Mouse (Mus musculus) CH12.LX (cell line): ENCODE data around the gene Ufd1. TPM values are rescaled to one million over a fixed set of nuclear protein-coding genes. Genes with fewer than 3 reads are reported as not detected.
A peak's percentile ranks its signal among the peaks of the same experiment; 100 is the strongest.

ENCODE experiments used
- DNase-seq: peaks from one replicate; pipeline ENCODE4 v3.0.0-alpha.2; 2013; ENCODE audit errors: extremely low read depth
- H3K27ac ChIP-seq: 2 replicates; pipeline ENCODE4 v1.5.1; 2012; ENCODE audit warnings: low read depth, mild to moderate bottlenecking, control low read depth, moderate library complexity; ENCODE audit not compliant: insufficient read depth
- H3K27me3 ChIP-seq: replicated peaks from 2 replicates; pipeline ENCODE3; 2012; ENCODE audit warnings: inconsistent platforms
- H3K36me3 ChIP-seq, 2 experiments: replicated peaks in 1 of 2; 2 replicates each; pipeline versions ENCODE3 to v1.6.1; 2012; ENCODE audit warnings: inconsistent platforms in 1 of 2, low read length in 1 of 2, mild to moderate bottlenecking in 1 of 2, mixed read lengths in 1 of 2, moderate library complexity in 1 of 2; ENCODE audit not compliant: control insufficient read depth in 1 of 2, insufficient read depth in 1 of 2
- H3K4me1 ChIP-seq, 2 experiments: 2 replicates each; pipeline ENCODE4 v1.6.1; 2012; ENCODE audit warnings: inconsistent platforms in 1 of 2, moderate library complexity in 1 of 2; ENCODE audit not compliant: insufficient read depth in 2 of 2, control insufficient read depth in 1 of 2
- H3K4me2 ChIP-seq: 2 replicates; pipeline ENCODE4 v1.6.1; 2012; ENCODE audit warnings: low read depth, mild to moderate bottlenecking, control low read depth; ENCODE audit not compliant: poor library complexity, insufficient read depth, severe bottlenecking
- H3K4me3 ChIP-seq, 3 experiments: fragments of 150-350 bp in 1 of 3; sonication (generic) in 1 of 3; replicated peaks in 1 of 3; 2 replicates each; pipeline versions ENCODE3 to v1.5.1; 2011 to 2012; ENCODE audit warnings: low read depth in 2 of 3, low read length in 2 of 3, mild to moderate bottlenecking in 2 of 3, moderate library complexity in 2 of 3, control low read depth in 1 of 3, improper control_type of control experiment in 1 of 3, inconsistent platforms in 1 of 3, mixed read lengths in 1 of 3; ENCODE audit not compliant: poor library complexity in 1 of 3
- H3K79me2 ChIP-seq: replicated peaks from 2 replicates; pipeline ENCODE4 v1.6.1; 2012; ENCODE audit warnings: mild to moderate bottlenecking, moderate library complexity; ENCODE audit not compliant: control insufficient read depth, poor library complexity, insufficient read depth, severe bottlenecking; ENCODE audit errors: extremely low read depth
- H3K9ac ChIP-seq: 2 replicates; pipeline ENCODE4 v1.6.1; 2012; ENCODE audit warnings: low read depth, mild to moderate bottlenecking, control low read depth, moderate library complexity; ENCODE audit not compliant: insufficient read depth
- H3K9me3 ChIP-seq: replicated peaks from 2 replicates; pipeline ENCODE3; 2012; ENCODE audit warnings: low read length, inconsistent platforms, mixed read lengths
- CHD1 ChIP-seq: IDR thresholded peaks from 2 replicates; pipeline ENCODE4 v1.6.1; 2012; ENCODE audit warnings: low read depth, low read length, improper control_type of control experiment, inconsistent platforms
- CHD2 ChIP-seq: IDR thresholded peaks from 2 replicates; pipeline ENCODE4 v1.6.1; 2011; ENCODE audit warnings: low read length, improper control_type of control experiment
- CTCF ChIP-seq, 2 experiments: IDR thresholded peaks in 1 of 2; conservative IDR thresholded peaks in 1 of 2; 2 replicates each; pipeline ENCODE4 v1.5.1; 2011 to 2012; ENCODE audit warnings: low read depth in 2 of 2, low read length in 2 of 2, improper control_type of control experiment in 1 of 2, inconsistent platforms in 1 of 2, mild to moderate bottlenecking in 1 of 2, moderate library complexity in 1 of 2
- E2F4 ChIP-seq: IDR thresholded peaks from 2 replicates; pipeline ENCODE4 v1.6.1; 2011; ENCODE audit warnings: low read depth, low read length, improper control_type of control experiment; ENCODE audit not compliant: insufficient replicate concordance
- ELF1 ChIP-seq: IDR thresholded peaks from 2 replicates; pipeline ENCODE4 v1.6.1; 2014; ENCODE audit warnings: low read depth, mild to moderate bottlenecking, inconsistent platforms, low read length, improper control_type of control experiment
- EP300 ChIP-seq: IDR thresholded peaks from 2 replicates; pipeline ENCODE4 v1.6.1; 2011; ENCODE audit warnings: low read length, improper control_type of control experiment
- HCFC1 ChIP-seq: IDR thresholded peaks from 2 replicates; pipeline ENCODE4 v1.6.1; 2012; ENCODE audit warnings: low read depth, mild to moderate bottlenecking, inconsistent platforms, low read length, improper control_type of control experiment
- IRF4 ChIP-seq: IDR thresholded peaks from 2 replicates; pipeline ENCODE4 v1.6.1; 2014; ENCODE audit warnings: low read depth, mild to moderate bottlenecking, inconsistent platforms, low read length, improper control_type of control experiment
- JUN ChIP-seq: IDR thresholded peaks from 2 replicates; pipeline ENCODE4 v1.6.1; 2011; ENCODE audit warnings: low read depth, mild to moderate bottlenecking, low read length, improper control_type of control experiment, moderate library complexity; ENCODE audit not compliant: insufficient read depth
- KAT2A ChIP-seq: IDR thresholded peaks from 2 replicates; pipeline ENCODE4 v1.6.1; 2012; ENCODE audit warnings: low read length, improper control_type of control experiment, inconsistent platforms; ENCODE audit not compliant: insufficient replicate concordance
- MAX ChIP-seq: IDR thresholded peaks from 2 replicates; pipeline ENCODE4 v1.6.1; 2011; ENCODE audit warnings: low read length, improper control_type of control experiment
- MEF2A ChIP-seq: IDR thresholded peaks from 2 replicates; pipeline ENCODE4 v1.6.1; 2014; ENCODE audit warnings: low read depth, mild to moderate bottlenecking, inconsistent platforms, low read length, improper control_type of control experiment, borderline replicate concordance
- MXI1 ChIP-seq: IDR thresholded peaks from 2 replicates; pipeline ENCODE4 v1.6.1; 2011; ENCODE audit warnings: mild to moderate bottlenecking, low read depth, low read length, improper control_type of control experiment
- MYC ChIP-seq: IDR thresholded peaks from 2 replicates; pipeline ENCODE4 v1.6.1; 2011; ENCODE audit warnings: low read depth, mild to moderate bottlenecking, improper control_type of control experiment, low read length
- NELFE ChIP-seq: IDR thresholded peaks from 2 replicates; pipeline ENCODE4 v1.6.1; 2011; ENCODE audit warnings: low read depth, low read length, improper control_type of control experiment
- NRF1 ChIP-seq: IDR thresholded peaks from 2 replicates; pipeline ENCODE4 v1.6.1; 2014; ENCODE audit warnings: low read depth, mild to moderate bottlenecking, inconsistent platforms, low read length, improper control_type of control experiment, moderate library complexity
- PAX5 ChIP-seq: IDR thresholded peaks from 2 replicates; pipeline ENCODE4 v1.6.1; 2012; ENCODE audit warnings: low read length, inconsistent platforms, mixed read lengths
- POLR2A ChIP-seq: IDR thresholded peaks from 2 replicates; pipeline ENCODE4 v1.6.1; 2011; ENCODE audit warnings: low read depth, mild to moderate bottlenecking, improper control_type of control experiment, low read length
- POLR2AphosphoS2 ChIP-seq: IDR thresholded peaks from 2 replicates; pipeline ENCODE4 v1.6.1; 2011; ENCODE audit warnings: low read depth, low read length, improper control_type of control experiment
- RAD21 ChIP-seq: IDR thresholded peaks from 2 replicates; pipeline ENCODE4 v1.6.1; 2011; ENCODE audit warnings: low read depth, mild to moderate bottlenecking, low read length, improper control_type of control experiment, moderate library complexity
- SIN3A ChIP-seq: IDR thresholded peaks from 2 replicates; pipeline ENCODE4 v1.6.1; 2012; ENCODE audit warnings: low read length, improper control_type of control experiment, inconsistent platforms
- SMC3 ChIP-seq: IDR thresholded peaks from 2 replicates; pipeline ENCODE4 v1.6.1; 2011; ENCODE audit warnings: low read depth, low read length, improper control_type of control experiment
- TBP ChIP-seq: conservative IDR thresholded peaks from 2 replicates; pipeline ENCODE4 v1.6.1; 2011; ENCODE audit warnings: low read depth, low read length, improper control_type of control experiment
- TCF12 ChIP-seq: IDR thresholded peaks from 2 replicates; pipeline ENCODE4 v1.6.1; 2014; ENCODE audit warnings: low read depth, mild to moderate bottlenecking, inconsistent platforms, low read length, improper control_type of control experiment
- UBTF ChIP-seq: IDR thresholded peaks from 2 replicates; pipeline ENCODE4 v1.6.1; 2012; ENCODE audit warnings: low read depth, mild to moderate bottlenecking, inconsistent platforms, low read length, improper control_type of control experiment, moderate library complexity
- USF1 ChIP-seq: IDR thresholded peaks from 2 replicates; pipeline ENCODE4 v1.6.1; 2014; ENCODE audit warnings: low read depth, mild to moderate bottlenecking, inconsistent platforms, low read length, improper control_type of control experiment
- USF2 ChIP-seq: conservative IDR thresholded peaks from 2 replicates; pipeline ENCODE4 v1.6.1; 2011; ENCODE audit warnings: low read depth, low read length, improper control_type of control experiment
- ZKSCAN1 ChIP-seq: IDR thresholded peaks from 2 replicates; pipeline ENCODE4 v1.6.1; 2012; ENCODE audit warnings: low read depth, inconsistent platforms, low read length, improper control_type of control experiment, borderline replicate concordance
- ZMIZ1 ChIP-seq: IDR thresholded peaks from 2 replicates; pipeline ENCODE4 v1.6.1; 2012; ENCODE audit warnings: low read depth, mild to moderate bottlenecking, inconsistent platforms, low read length, improper control_type of control experiment
- ZNF384 ChIP-seq: IDR thresholded peaks from 2 replicates; pipeline ENCODE4 v1.6.1; 2012; ENCODE audit warnings: low read depth, low read length, improper control_type of control experiment, inconsistent platforms
- dilution Hi-C: fragments of 300-500 bp; cut with MboI; formaldehyde crosslinking; loops from 2 replicates; pipeline ENCODE4 v1.14.3; 2020; ENCODE audit warnings: low sequenced_read_pairs; ENCODE audit not compliant: extremely low pct_unique_long_range_greater_than_20kb, extremely low pct_ligation_motif_present
- in situ Hi-C: fragments of 300-500 bp; cut with MboI; formaldehyde crosslinking; loops from 3 replicates; pipeline ENCODE4 v1.14.3; 2019; ENCODE audit warnings: low sequenced_read_pairs, low pct_ligation_motif_present, low pct_unique_long_range_greater_than_20kb, mixed read lengths
- polyA plus RNA-seq: library from polyadenylated mRNA; unstranded; fragments of >175 nt; gene quantifications from 2 replicates; pipeline ENCODE4 v1.2.1, GENCODE M21; 2012; ENCODE audit warnings: low read depth; ENCODE audit not compliant: insufficient read length
- total RNA-seq, 2 experiments: library from RNA; depleted of rRNA; stranded (reverse); fragments of 300-350 nt in 1 of 2; fragments of >200 nt in 1 of 2; gene quantifications; 2 replicates each; pipeline ENCODE4 v1.2.3; 2012 to 2014

Ufd1 gene
- total and polyA plus RNA-seq, 3 experiments, result 43.6 to 80.8 (median 62.6) TPM

- dilution Hi-C loops, result no loop called here
- H3K36me3 ChIP-seq, result peaks cover 46 to 69% of the 10 kb centered on the region in 2 experiments
- DNase-seq, result no peak
- TF ChIP-seq NELFE (peak; percentile 83), USF2 (no peak), TCF12 (no peak), HCFC1 (no peak), SIN3A (no peak), USF1 (no peak), ELF1 (no peak), E2F4 (no peak), PAX5 (no peak), MEF2A (0 out of 2 replicates have a peak, but pooled peaks have one; percentile 25), ZMIZ1 (no peak), ZKSCAN1 (no peak), ZNF384 (no peak), IRF4 (peak; percentile 29; the same call in 1 of the 2 replicates), CHD1 (no peak), JUN (no peak), UBTF (no peak), TBP (no peak), SMC3 (no peak), CTCF (conservative IDR thresholded peaks at IDR 0.05 in 1 of 2, IDR thresholded peaks at IDR 0.05 in 1 of 2; ENCODE audit: low read depth in 2 of 2, low read length in 2 of 2) (no peak), MXI1 (peak; percentile 56; the same call in 1 of the 2 replicates), POLR2A (no peak), MAX (peak; percentile 38; the same call in 1 of the 2 replicates), RAD21 (no peak), EP300 (no peak), POLR2AphosphoS2 (no peak), MYC (0 out of 2 replicates have a peak, but pooled peaks have one; percentile 31), NRF1 (no peak), CHD2 (no peak), KAT2A (no peak)
- H3K9ac ChIP-seq, result peak overlapping the region; percentile 77
- H3K4me1 ChIP-seq, result peaks cover 8 to 27% of the 10 kb centered on the region in 2 experiments
- no peaks in the 10 kb centered on the region for H3K27me3 ChIP-seq
- peak overlapping the region; percentile 64 to 99 (median 94) for H3K4me3 ChIP-seq
- H3K79me2 ChIP-seq, result peaks cover 45% of the 10 kb centered on the region
- H3K27ac ChIP-seq, result peak overlapping the region; percentile 26
- no peaks in the 10 kb centered on the region for H3K9me3 ChIP-seq
- in situ Hi-C loops, result no loop called here
- H3K4me2 ChIP-seq, result peak overlapping the region; percentile 74; the same call in 1 of the 2 replicates
Observed at GRCm38 (mm10) chr16:18812385-18812910, 869 bp downstream of the Ufd1 start.
